Mouse (Mus musculus) hindbrain, postnatal 0 days (tissue): Measurements from ENCODE around the gene Tob1. TPM values are rescaled to one million over a fixed set of nuclear protein-coding genes. Genes with fewer than 3 reads are reported as not detected.

Experiments used
- ATAC-seq: fragments of 200-750 bp; cut with Nextera tagmentation; 2 replicates; pipeline ENCODE4 v1.8.0; 2017; ENCODE audit warnings: mild to moderate bottlenecking, moderate TSS enrichment, moderate library complexity
- DNase-seq: peaks from one replicate; pipeline ENCODE4 v3.0.0-alpha.2; 2015; ENCODE audit warnings: low spot score
- H3K27ac ChIP-seq: fragments of 300-500 bp; sonication (generic); 2 replicates; pipeline ENCODE4 v1.5.1; 2014; ENCODE audit warnings: mild to moderate bottlenecking
- H3K27me3 ChIP-seq: fragments of 300-500 bp; sonication (generic); 2 replicates; pipeline ENCODE4 v1.6.1; 2014; ENCODE audit warnings: low read length, mixed read lengths; ENCODE audit not compliant: insufficient read depth
- H3K36me3 ChIP-seq: fragments of 300-500 bp; sonication (generic); 2 replicates; pipeline ENCODE4 v1.6.1; 2014; ENCODE audit warnings: low read length, mixed read lengths; ENCODE audit not compliant: insufficient read depth
- H3K4me1 ChIP-seq: fragments of 300-500 bp; sonication (generic); 2 replicates; pipeline ENCODE4 v1.6.1; 2014; ENCODE audit warnings: antibody characterized with exemption, low read length, mixed read lengths; ENCODE audit not compliant: insufficient read depth
- H3K4me2 ChIP-seq: fragments of 300-500 bp; sonication (generic); 2 replicates; pipeline ENCODE4 v1.6.1; 2014; ENCODE audit warnings: low read depth, mild to moderate bottlenecking, low read length, moderate library complexity, mixed read lengths
- H3K4me3 ChIP-seq: fragments of 300-500 bp; sonication (generic); 2 replicates; pipeline ENCODE4 v1.5.1; 2014; ENCODE audit warnings: low read length
- H3K9ac ChIP-seq: fragments of 300-500 bp; sonication (generic); replicated peaks from 2 replicates; pipeline ENCODE4 v1.6.1; 2014; ENCODE audit warnings: mild to moderate bottlenecking, low read length, moderate library complexity, mixed read lengths
- H3K9me3 ChIP-seq: fragments of 300-500 bp; sonication (generic); 2 replicates; pipeline ENCODE4 v1.6.1; 2016; ENCODE audit warnings: low read length, mixed read lengths
- CTCF ChIP-seq: IDR thresholded peaks from 2 replicates; pipeline ENCODE4 v1.5.1; 2016; ENCODE audit warnings: antibody characterized with exemption, control low read depth, low read depth
- WGBS: fragments of 180-500 bp; shearing (Covaris S2); extraction: QIAGEN DNeasy Blood & Tissue Kit; methylation state at CpG from one replicate; pipeline ENCODE4 v1.1.7; 2014; 5-methylcytosine and 5-hydroxymethylcytosine counted together
- polyA plus RNA-seq: library from polyadenylated mRNA; unstranded; fragments of >200 nt; fragmentation: Nextera tagmentation; extraction: Ambion mirVana; gene quantifications from 2 replicates; pipeline ENCODE4 v1.2.1, GENCODE M21; 2015
- total RNA-seq: library from RNA; depleted of rRNA; stranded (reverse); fragments of >200 nt; gene quantifications from 2 replicates; pipeline ENCODE4 v1.2.3, GENCODE M21; 2014

Gene Tob1
- total and polyA plus RNA-seq, 2 experiments from 2014 or later: 20.1 to 33.9 TPM

GRCm38 (mm10) chr11:94225985-94226384 is 14.7 kb downstream of the Tob1 start:
- Histone ChIP-seq H3K36me3 (no peaks in the 10 kb centered on the region), H3K9ac (no peak overlapping the region), H3K9me3 (no peaks in the 10 kb centered on the region), H3K4me1 (no peaks in the 10 kb centered on the region), H3K4me2 (no peak overlapping the region), H3K27ac (no peak overlapping the region), H3K27me3 (no peaks in the 10 kb centered on the region), H3K4me3 (no peak overlapping the region)
- DNase-seq (peak; percentile 80), ATAC-seq (peak; percentile 47; the same call in 1 of the 2 replicates)
- WGBS: 47% methylated on average over 7 of the region's 7 CpGs
- TF ChIP-seq CTCF: peak; percentile 70

DNA sequence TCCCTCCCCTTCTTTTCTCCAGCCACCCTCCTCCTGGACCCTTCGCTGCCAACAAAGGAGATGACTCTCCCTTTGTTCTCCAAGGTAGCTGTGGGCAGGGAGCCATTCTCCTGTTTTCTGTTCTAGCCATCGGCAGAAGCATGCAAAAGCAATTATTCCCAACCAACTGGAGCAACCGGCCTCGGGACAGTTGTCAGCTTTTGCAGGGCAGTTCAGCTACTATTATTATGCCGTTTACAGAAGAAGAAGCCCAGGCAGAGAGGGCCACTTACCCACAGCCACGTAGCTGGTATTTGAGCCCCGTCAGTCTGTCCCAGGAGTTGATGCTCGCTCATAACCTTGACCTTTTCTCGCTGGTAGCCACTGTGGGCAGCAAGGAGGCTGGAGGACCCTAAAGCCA is 17.2 kb downstream of the Tob1 start:
- no peak for TF ChIP-seq CTCF
- no peak overlapping the region for H3K4me3 ChIP-seq
- H3K9me3 ChIP-seq: no peaks in the 10 kb centered on the region
- H3K4me1 ChIP-seq: no peaks in the 10 kb centered on the region
- WGBS: 26% methylated on average over 9 of the region's 9 CpGs
- DNase-seq: no peak
- H3K9ac ChIP-seq: no peak overlapping the region
- no peak overlapping the region for H3K4me2 ChIP-seq
- ATAC-seq: no peak
- no peaks in the 10 kb centered on the region for H3K36me3 ChIP-seq
- H3K27ac ChIP-seq: no peak overlapping the region; the same call in 1 of the 2 replicates
- H3K27me3 ChIP-seq: no peaks in the 10 kb centered on the region

GRCm38 (mm10) chr11:94229207-94229960 is 18.1 kb downstream of the Tob1 start:
- Histone ChIP-seq H3K9me3 (no peaks in the 10 kb centered on the region), H3K9ac (no peak overlapping the region), H3K27ac (no peak overlapping the region), H3K27me3 (no peaks in the 10 kb centered on the region), H3K4me1 (no peaks in the 10 kb centered on the region), H3K4me2 (no peak overlapping the region), H3K36me3 (no peaks in the 10 kb centered on the region), H3K4me3 (no peak overlapping the region)
- peak; percentile 60 for DNase-seq
- no peak for TF ChIP-seq CTCF
- ATAC-seq: no peak
- WGBS: 71% methylated on average over 5 of the region's 5 CpGs

- ATAC-seq: no peak
- 85% methylated on average over 8 of the region's 8 CpGs for WGBS
These were observed 19.0 kb downstream of the Tob1 start for GRCm38 (mm10) chr11:94230244-94230643.

GRCm38 (mm10) chr11:94231821-94232552 is 20.7 kb downstream of the Tob1 start:
- no peak overlapping the region for H3K4me2 ChIP-seq
- no peak overlapping the region; the same call in 1 of the 2 replicates for H3K27ac ChIP-seq
- 65% methylated on average over 19 of the region's 19 CpGs for WGBS
- no peak for DNase-seq
- H3K36me3 ChIP-seq: no peaks in the 10 kb centered on the region
- H3K4me3 ChIP-seq: no peak overlapping the region
- no peaks in the 10 kb centered on the region for H3K9me3 ChIP-seq
- ATAC-seq: no peak
- H3K4me1 ChIP-seq: no peaks in the 10 kb centered on the region
- H3K27me3 ChIP-seq: no peaks in the 10 kb centered on the region
- no peak for TF ChIP-seq CTCF
- 0 out of 2 replicates have a peak overlapping the region, but pooled peaks have one; percentile 13 for H3K9ac ChIP-seq

More at GRCm38 (mm10) chr11:94230244-94230643, 19.0 kb downstream of the Tob1 start:
- H3K4me2 ChIP-seq: no peak overlapping the region
- H3K9ac ChIP-seq: no peak overlapping the region
- no peaks in the 10 kb centered on the region for H3K4me1 ChIP-seq
- H3K4me3 ChIP-seq: no peak overlapping the region
- H3K27ac ChIP-seq: no peak overlapping the region
- H3K9me3 ChIP-seq: no peaks in the 10 kb centered on the region
- no peak for TF ChIP-seq CTCF
- H3K36me3 ChIP-seq: no peaks in the 10 kb centered on the region
- DNase-seq: no peak
- H3K27me3 ChIP-seq: no peaks in the 10 kb centered on the region

DNA sequence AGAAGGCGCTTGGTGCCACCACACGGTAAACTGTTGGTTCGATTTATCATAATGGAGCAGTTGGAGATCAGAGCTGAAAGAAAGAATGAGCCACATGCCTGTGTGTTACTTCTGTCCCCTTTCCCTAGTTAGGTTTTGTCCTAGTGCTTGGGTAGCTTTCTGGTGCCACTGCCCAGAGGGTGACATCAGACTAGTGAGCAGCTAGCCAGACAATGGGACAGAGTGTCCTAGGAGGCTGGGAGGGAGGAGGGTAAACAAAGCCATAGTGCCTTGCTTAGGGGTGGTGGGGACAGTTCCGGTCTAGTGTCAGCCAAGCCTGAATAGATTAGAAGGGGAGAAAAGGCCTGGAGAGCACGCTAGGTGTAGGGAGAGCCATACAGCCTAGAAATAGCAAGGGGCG is 22.2 kb downstream of the Tob1 start:
- Histone ChIP-seq H3K4me1 (no peaks in the 10 kb centered on the region), H3K4me2 (no peak overlapping the region), H3K9ac (no peak overlapping the region), H3K9me3 (no peaks in the 10 kb centered on the region), H3K27me3 (no peaks in the 10 kb centered on the region), H3K4me3 (no peak overlapping the region), H3K27ac (no peak overlapping the region), H3K36me3 (no peaks in the 10 kb centered on the region)
- WGBS: 49% methylated on average over 6 of the region's 6 CpGs
- no peak for ATAC-seq
- no peak for DNase-seq
- TF ChIP-seq CTCF: no peak

DNA sequence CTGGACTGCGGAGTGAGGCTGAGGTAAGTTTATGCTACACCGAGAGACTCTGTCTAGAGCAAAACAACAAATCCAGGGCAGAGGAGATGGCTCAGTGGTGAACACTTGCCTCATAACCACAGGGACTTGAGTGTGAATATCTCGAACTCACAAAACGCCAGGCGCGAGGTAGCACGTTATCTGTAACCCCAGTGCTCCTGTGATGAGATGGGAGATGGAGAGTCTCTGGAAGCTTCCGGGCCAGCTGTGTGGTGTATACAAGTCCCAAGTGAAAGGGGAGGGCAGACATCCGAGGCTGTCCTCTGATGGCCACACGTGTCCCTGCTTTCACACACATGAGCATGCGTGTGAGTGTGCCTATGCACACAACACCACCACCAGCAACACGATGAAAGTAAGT is 23.1 kb downstream of the Tob1 start:
- no peak overlapping the region for H3K4me2 ChIP-seq
- ATAC-seq (no peak), DNase-seq (no peak)
- H3K27me3 ChIP-seq: no peaks in the 10 kb centered on the region
- no peak for TF ChIP-seq CTCF
- no peaks in the 10 kb centered on the region for H3K36me3 ChIP-seq
- no peak overlapping the region for H3K9ac ChIP-seq
- no peaks in the 10 kb centered on the region for H3K4me1 ChIP-seq
- 87% methylated on average over 12 of the region's 12 CpGs for WGBS
- no peak overlapping the region for H3K4me3 ChIP-seq
- H3K27ac ChIP-seq: no peak overlapping the region
- no peaks in the 10 kb centered on the region for H3K9me3 ChIP-seq
